ENCODE assay signal across 21 mouse cellular contexts in the genomic region with DNA sequence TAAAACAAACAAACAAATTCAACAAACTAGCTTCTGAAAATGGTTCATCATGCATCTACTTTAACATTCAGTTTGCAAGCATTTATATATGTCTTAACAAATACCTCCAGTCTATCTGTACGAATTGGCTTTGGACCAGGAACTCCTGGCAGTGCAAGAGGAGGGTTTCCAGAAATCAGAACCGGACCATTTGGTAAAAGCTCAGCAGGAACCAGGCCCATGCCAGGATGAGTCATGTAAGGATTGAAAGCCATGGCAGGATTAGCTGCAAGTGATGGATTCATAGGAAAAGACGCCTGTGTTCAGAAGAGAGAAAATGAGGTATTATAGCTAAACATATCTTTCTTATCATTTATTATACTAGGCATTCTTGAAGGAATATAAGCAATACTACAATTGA.
DNase-seq lines count a peak whose midpoint lies in the region; ATAC-seq lines count a peak whose summit lies in the region.
"Had no signal": no experiment of that assay in that cellular context is flagged by ENCODE, and none has a peak within 500 bp of the region (broad histone marks: within the 10 kb centered on the region; RNA-seq: fewer than 3 reads in every experiment).

No protein-coding gene starts in this region.

- H3K9ac ChIP-seq in liver, embryonic 12.5 days = no peak overlapping the region
- H3K9ac ChIP-seq in neural tube, embryonic 15.5 days (replicated peaks) = no peak overlapping the region
- H3K9ac ChIP-seq: forebrain, postnatal 0 days; heart, embryonic 15.5 days; hindbrain, embryonic 13.5 days; limb, embryonic 12.5 days; midbrain, embryonic 13.5 days had no signal

- H3K36me3 ChIP-seq in liver, embryonic 12.5 days = no peaks in the 10 kb centered on the region
- no peaks in the 10 kb centered on the region for H3K36me3 ChIP-seq in neural tube, embryonic 15.5 days
- H3K36me3 ChIP-seq: embryonic facial prominence, embryonic 10.5 days; heart, embryonic 15.5 days; hindbrain, embryonic 13.5 days; limb, embryonic 12.5 days; midbrain, embryonic 13.5 days had no signal

- no peak overlapping the region for H3K4me2 ChIP-seq in liver, embryonic 12.5 days
- H3K4me2 ChIP-seq in neural tube, embryonic 15.5 days = no peak overlapping the region
- H3K4me2 ChIP-seq: heart, embryonic 15.5 days; hindbrain, embryonic 13.5 days; limb, embryonic 12.5 days; liver, embryonic 11.5 days; midbrain, embryonic 13.5 days had no signal

- WGBS in liver, embryonic 12.5 days (ENCODE audit: insufficient replicate concordance) = 66% methylated on average over 3 of the region's 3 CpGs
- WGBS in neural tube, embryonic 15.5 days = 76% methylated on average over 3 of the region's 3 CpGs

- no peak overlapping the region for H3K4me3 ChIP-seq in liver, embryonic 12.5 days
- H3K4me3 ChIP-seq in neural tube, embryonic 15.5 days (replicated peaks) = no peak overlapping the region
- H3K4me3 ChIP-seq: embryonic facial prominence, embryonic 10.5 days; heart, embryonic 15.5 days; hindbrain, embryonic 13.5 days; limb, embryonic 12.5 days; midbrain, embryonic 13.5 days had no signal

- no peaks in the 10 kb centered on the region for H3K9me3 ChIP-seq in liver, embryonic 12.5 days (replicated peaks)
- H3K9me3 ChIP-seq in neural tube, embryonic 15.5 days (replicated peaks) = no peaks in the 10 kb centered on the region
- H3K9me3 ChIP-seq: embryonic facial prominence, embryonic 10.5 days; heart, embryonic 15.5 days; hindbrain, embryonic 13.5 days; limb, embryonic 12.5 days; midbrain, embryonic 13.5 days had no signal

- H3K4me1 ChIP-seq in liver, embryonic 12.5 days = no peaks in the 10 kb centered on the region
- H3K4me1 ChIP-seq in neural tube, embryonic 15.5 days = no peaks in the 10 kb centered on the region
- H3K4me1 ChIP-seq: embryonic facial prominence, embryonic 10.5 days; heart, embryonic 15.5 days; hindbrain, embryonic 13.5 days; limb, embryonic 12.5 days; midbrain, embryonic 13.5 days had no signal

- no peak for ATAC-seq in liver, embryonic 12.5 days
- ATAC-seq in neural tube, embryonic 15.5 days (ENCODE audit: low FRiP score) = no peak
- ATAC-seq: forebrain, postnatal 0 days; midbrain, embryonic 13.5 days had no signal

- no peaks in the 10 kb centered on the region for H3K27me3 ChIP-seq in liver, embryonic 12.5 days (replicated peaks)
- H3K27me3 ChIP-seq in neural tube, embryonic 15.5 days (replicated peaks) = no peaks in the 10 kb centered on the region
- H3K27me3 ChIP-seq: heart, embryonic 15.5 days; hindbrain, embryonic 13.5 days; limb, embryonic 12.5 days; midbrain, embryonic 13.5 days had no signal

- no peak overlapping the region for H3K27ac ChIP-seq in liver, embryonic 12.5 days
- no peak overlapping the region for H3K27ac ChIP-seq in neural tube, embryonic 15.5 days (replicated peaks)
- H3K27ac ChIP-seq: embryonic facial prominence, embryonic 10.5 days; heart, embryonic 15.5 days; hindbrain, embryonic 13.5 days; limb, embryonic 12.5 days; midbrain, embryonic 13.5 days had no signal

- DNase-seq in 3T3-L1 (ENCODE audit: low read depth, low spot score) (peak; percentile 34), NIH3T3 (ENCODE audit: low read depth) (peak; percentile 8)
- DNase-seq in cerebellum, adult 18-20 months = peak; percentile 82 to 86
- DNase-seq in cerebellum, postnatal 14 days = peak; percentile 90 to 92
- DNase-seq in urinary bladder, postnatal 36 days (ENCODE audit: low spot score in 2 of 2) = no peak
- DNase-seq: adrenal gland, postnatal 36 days; forebrain, postnatal 0 days; gastrocnemius, postnatal 36 days; heart, postnatal 36 days; kidney, adult 11 months; lung, adult 2 months; lung, postnatal 14 days; right cerebral cortex, postnatal 14 days had no signal

Comparison
In these comparisons a context has a peak if more than half of its experiments do, and no peak if none do; other contexts are left out.
1. DNase-seq: peak in 3T3-L1 (single experiment), NIH3T3 (single experiment), cerebellum, adult 18-20 months (2 of 2) and cerebellum, postnatal 14 days (2 of 2); none in urinary bladder, postnatal 36 days (0 of 2).